Mouse (Mus musculus) mesoderm, embryonic 11.5 days (tissue): ENCODE data around the gene Dhdds.

ENCODE experiments used
- DNase-seq: peaks from one replicate; pipeline ENCODE4 v3.0.0-alpha.2; 2012; ENCODE audit warnings: low read depth, low spot score

Dhdds gene

DNA sequence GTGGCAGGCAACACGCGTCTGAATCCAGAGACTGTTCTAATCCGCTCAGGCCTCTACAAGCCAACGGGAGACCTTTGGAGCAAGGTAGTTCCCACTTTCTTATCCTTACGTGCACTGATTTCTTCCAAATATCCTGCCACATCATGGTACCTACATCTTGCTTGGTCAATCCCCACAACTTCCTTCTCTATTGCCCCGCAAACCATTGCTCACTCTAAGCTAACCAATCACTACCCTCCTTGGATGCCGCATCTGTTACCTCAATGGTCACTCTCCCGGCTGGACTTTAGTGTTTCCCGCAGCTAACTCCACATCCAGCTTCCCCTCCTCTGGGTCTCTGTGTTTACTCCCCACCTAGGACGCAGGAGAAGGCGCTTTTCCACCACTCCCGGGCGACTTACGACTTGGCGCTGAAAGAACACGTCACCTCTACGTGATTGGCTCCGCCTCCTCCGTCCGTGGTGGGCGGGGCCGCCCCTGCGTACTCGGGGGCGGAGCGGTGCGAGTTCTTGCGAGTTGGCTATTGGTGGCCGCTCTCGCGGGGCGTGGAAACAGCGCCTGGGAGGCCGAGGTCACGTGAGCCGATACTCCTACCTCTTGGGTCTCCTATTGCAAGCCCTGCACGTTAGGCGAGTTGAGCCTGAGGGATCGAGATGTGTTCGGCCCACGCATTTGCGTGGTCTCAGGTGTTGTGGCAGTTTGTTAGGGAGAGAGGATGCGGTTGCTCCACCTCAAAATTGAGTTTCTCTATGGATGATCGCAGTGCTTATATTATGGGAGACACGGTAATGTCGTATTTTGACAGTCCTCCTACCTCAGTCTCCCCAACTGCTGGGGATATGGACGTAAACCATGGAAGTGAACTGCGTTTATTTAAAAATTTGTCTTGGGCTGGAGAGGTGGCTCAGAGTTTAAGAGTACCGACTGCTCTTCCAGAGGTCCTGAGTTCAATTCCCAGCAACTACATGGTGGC lies at the start of gene Dhdds:
Dhdds (minus strand) TSS at position 453 of the 973 bp plus-strand sequence.
- DNase-seq, result peak; percentile 99

- DNase-seq, result no peak
Measured at GRCm38 (mm10) chr4:134047648-134048047, 46.9 kb upstream of the Dhdds start.

DNA sequence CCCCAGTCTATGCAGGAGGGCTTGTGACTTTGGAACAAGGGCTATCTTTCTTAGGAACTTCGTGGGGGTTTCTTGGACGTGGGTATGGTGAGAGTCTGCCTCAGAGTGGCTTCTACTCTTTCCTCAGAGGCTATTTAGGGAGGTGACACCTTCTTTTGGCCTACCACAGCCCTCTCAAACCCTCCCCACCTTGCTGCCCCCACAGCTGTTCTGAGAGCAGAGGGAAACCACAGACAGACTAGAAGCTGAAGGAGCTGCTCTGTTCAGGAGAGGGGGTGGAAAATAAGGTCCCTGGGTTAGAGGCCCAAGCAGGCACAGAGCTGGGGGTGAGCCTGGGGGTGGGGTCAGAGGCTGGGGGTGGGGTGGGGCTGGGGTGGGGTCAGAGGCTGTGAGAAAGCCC lies 42.3 kb upstream of the Dhdds start:
- DNase-seq, result no peak

- DNase-seq, result peak; percentile 40
Measured at GRCm38 (mm10) chr4:134041317-134042123, 40.8 kb upstream of the Dhdds start.

- peak; percentile 85 for DNase-seq
Measured at GRCm38 (mm10) chr4:134035953-134036352, 35.2 kb upstream of the Dhdds start.

GRCm38 (mm10) chr4:134025802-134026201 lies 25.1 kb upstream of the Dhdds start:
- peak; percentile 34 for DNase-seq

- DNase-seq, result peak; percentile 84
Measured at GRCm38 (mm10) chr4:134020621-134021020, 19.9 kb upstream of the Dhdds start.

GRCm38 (mm10) chr4:134019641-134020351 lies 19.1 kb upstream of the Dhdds start:
- peak; percentile 77 for DNase-seq

DNA sequence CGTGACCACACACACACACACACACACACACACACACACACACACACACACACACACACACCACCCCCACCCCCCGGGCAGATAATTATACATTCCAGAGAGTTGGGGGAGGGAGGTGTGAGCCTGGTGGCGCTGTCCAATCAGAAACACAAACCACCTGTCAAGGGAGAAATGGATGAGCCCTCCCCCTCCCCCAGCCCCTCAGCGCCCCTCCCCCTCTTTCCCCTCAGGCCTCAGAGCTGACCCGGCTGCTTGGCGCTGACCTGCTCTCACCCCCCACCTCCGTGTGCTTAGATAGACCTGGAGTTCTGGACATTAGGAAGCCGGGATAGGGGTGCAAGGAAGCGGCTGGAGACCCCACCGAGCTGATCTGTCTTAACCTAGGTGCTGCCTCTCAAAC lies 18.5 kb upstream of the Dhdds start:
- DNase-seq, result peak; percentile 74

DNA sequence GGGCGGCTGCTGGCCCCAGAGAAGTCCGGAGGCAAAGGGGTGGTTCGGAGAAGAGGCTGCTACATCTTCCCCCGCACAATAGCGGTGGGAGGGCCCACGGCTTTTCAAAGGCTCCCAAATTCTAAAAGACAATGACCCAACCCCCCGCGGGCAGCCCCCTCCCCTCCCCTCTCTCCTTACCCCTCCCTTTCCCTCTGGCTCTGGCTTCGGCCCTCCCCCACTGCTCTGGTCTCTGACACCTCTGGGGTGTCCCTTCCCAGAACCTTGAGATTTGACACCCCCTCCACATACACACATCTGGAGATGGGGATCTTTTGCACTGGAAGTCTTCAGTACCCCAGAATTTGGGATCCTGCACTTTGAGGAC lies 18.0 kb upstream of the Dhdds start, which contains the start of gene Lin28a:
Lin28a (minus strand) TSS at position 63 of the 367 bp plus-strand sequence.
- peak; percentile 71 for DNase-seq

DNA sequence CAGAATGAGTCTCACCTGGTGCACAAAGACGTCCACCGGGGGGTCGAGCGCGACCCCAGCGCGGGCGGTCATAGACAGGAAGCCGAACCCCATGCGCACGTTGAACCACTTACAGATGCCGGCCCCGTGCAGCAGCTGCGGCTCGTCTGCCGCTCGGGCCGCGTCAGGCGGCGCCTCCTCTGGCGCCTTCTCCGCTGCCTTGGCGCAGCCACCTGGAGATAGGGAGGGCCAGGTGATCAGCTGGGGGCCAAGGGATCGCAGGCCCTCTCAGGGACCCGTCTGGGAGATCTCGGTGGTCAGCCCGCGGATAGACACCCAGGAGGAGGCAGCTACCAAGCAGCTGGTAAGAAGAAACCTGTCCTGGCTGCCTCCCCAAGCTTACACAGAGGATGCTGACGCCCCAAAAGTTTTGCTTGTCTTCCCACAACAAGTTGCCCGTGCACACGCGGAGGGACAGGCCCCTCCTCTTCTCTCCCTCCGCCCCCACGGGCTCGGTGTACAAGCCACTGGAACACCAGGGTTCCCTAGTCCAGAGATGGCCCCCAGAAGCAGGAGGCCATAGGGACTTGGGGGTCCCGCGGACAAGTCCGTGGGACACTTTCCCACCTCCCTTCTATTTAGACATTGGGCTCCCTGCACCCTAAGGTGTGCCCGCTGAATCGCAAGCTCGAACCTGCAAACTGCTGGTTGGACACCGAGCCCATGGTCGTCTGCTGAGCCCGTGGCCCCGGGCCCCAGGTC lies 17.5 kb upstream of the Dhdds start:
- peak; percentile 37 for DNase-seq

DNA sequence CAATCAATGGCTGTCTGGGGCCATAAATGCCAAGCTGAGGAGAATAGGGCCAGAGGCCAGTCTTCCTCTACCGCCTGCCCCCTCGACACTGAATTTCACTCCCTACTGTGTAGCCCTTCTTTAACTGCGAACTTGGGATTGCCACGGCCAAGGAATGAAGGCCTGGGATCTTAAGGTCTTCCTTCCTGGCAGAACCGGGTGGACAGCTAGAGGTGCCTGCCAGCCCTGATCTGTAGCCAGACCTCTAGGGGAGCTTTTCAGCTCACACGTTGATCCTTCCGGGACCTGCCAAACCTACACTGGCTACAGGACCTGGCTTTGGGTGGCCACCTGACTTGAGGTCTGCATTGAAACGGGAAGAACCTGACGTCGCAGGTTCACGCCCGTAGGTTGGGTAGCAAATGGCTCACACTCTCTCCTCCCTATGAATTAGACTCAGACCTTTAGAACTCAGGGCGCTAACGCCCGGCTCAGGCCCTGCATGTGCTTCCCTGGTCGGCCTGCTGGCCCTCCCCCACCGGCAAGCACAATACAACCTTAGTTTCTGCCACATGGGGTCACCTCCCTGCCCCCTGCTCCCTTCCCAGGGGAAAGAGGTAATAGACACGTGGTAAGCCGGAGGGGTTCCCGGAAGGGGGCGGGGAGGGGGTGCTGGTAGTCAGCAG lies 16.6 kb upstream of the Dhdds start:
- peak; percentile 62 for DNase-seq

DNA sequence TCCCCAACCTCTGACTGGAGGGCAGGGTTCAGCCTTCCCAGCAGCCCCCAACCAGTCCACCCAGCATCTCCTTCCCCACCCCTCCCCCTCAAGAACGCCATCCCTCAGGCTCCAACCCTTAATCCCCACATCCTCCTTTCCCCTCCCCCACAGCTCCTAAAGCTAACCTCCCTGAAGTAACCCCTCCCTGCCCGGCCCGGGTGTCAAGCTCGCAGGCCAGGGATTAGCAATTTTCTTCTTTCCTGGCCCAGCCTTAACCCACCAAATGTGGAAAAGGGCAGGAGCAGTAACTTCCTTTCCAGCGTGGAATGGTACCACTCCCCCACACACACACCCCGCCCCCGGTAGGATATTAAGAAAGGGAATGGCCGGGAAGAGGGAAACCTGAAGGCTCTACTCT lies 16.0 kb upstream of the Dhdds start:
- DNase-seq, result peak; percentile 70

GRCm38 (mm10) chr4:134016208-134016607 lies 15.5 kb upstream of the Dhdds start:
- DNase-seq, result no peak

DNA sequence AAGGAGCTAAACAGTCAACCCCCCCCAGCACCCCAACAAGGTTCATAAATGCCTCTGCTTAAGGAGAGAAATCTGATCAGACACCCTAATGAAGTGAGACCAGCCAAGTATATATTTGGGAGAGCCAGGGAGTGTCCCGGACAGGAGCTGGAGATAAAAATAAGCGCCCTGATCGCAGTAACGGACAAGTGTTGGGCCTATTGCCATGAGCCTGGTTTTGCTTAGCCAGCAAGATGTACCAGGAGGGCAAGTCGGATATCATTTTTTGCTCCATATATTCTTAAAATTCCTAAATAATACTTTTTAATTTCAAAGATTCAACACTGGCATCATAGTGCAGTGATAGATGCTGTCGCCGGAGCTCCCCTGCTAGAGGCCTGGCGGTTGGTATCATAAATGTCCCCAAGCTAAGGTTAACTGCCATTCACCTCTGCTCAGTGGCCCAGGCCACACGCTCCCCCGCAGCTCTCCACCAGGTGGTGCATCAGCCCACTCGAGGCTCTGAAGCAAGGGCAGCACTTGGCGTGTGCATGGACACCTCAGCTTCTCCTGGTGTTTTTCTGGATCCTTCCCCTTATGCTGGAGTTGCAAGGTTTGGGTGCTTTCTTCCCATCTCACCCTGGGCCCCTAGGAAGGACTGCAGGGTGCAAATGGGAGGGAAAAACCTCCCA lies 12.3 kb upstream of the Dhdds start:
- peak; percentile 59 for DNase-seq

DNA sequence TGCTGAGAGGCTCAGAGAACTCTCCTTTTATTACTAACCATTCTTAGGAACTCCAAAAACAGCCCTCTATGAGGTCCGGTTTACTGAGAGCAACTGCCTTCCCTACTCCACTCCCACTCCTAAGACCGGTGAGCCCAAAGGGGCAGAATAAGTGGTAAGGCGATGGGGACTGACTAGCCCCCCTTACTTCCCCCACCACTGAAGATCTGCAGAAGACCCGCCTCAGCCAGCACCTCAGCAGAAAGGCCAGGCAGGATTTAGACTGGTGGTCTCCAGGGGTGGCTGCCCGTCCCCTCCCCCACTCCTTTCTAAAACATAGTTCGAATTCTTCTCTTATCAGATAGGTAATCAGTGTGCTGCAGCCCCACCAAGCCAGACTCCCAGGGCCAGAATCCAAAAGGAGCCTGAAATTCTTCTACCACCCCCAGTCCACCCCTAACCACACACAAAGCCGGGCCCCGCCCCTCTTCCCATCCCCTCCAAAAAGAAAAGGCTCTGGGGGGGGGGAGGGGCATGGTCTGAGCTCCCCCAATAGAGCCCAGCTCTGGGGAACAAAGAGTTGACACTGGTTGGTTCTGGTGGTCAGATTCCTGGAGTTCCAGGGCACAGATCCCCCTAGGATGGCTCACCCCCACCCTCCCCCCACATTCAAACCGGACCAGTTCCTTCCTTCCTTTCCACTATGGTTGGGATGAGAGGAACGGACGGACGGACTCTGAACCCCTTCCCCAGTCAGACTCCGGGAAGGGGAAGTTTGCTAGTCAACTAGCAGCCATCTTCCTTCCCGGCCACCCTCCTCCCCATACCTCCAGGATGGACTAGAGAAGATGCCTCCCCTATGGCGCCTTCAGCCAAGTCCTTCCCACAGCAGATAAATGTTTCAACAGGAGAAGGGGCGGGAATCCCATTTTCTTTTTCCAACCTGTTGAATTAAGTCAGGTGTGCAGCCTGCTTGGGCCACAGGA lies 11.0 kb upstream of the Dhdds start:
- DNase-seq, result peak; percentile 51

- DNase-seq, result no peak
Measured at GRCm38 (mm10) chr4:134009709-134010108, 9.0 kb upstream of the Dhdds start.

DNA sequence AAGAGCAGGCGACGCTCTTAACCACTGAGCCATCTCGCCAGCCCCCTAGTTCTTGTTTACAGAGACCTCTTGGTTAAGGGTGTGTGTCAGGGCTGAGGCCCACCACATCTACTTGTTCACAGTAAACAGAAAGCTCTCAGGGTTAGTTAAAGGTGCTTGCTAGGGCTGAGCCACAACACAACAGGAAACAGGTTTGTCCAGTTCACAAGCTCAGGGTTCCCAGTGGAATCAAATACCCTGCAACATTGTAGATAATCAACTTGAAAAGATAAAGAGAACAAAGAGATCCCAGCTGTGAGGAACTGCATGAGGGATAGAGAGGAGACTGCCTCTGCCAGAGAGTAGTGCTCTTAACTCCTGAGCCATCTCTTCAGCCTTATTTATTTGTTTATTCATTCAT lies 6.1 kb upstream of the Dhdds start:
- DNase-seq, result no peak
